Mouse (Mus musculus): ENCODE data around the gene Cadm4. TPM values are rescaled to one million over a fixed set of nuclear protein-coding genes. Genes with fewer than 3 reads are reported as not detected.

The Cadm4 gene
- polyA plus RNA-seq, 1 experiment from 2014 or later = 6.6 TPM

GRCm38 (mm10) chr7:24462388-24463319, 19.2 kb upstream of the Cadm4 start, which contains the start of gene Plaur:
Plaur (plus strand) TSS chr7:24462484.
- Histone ChIP-seq H3K4me2 (replicated peaks; ENCODE audit: low read depth, low read length) (peak within 1 kb of the TSS; percentile 66), H3K9ac (replicated peaks; ENCODE audit: low read length) (peak within 1 kb of the TSS; percentile 54), H3K4me1 (ENCODE audit: insufficient read depth, low read length) (peaks cover 21% of the 10 kb centered on the region), H3K27me3 (ENCODE audit: insufficient read depth, low read length) (no peaks in the 10 kb centered on the region), H3K36me3 (ENCODE audit: insufficient read depth, low read length) (0 out of 2 replicates have a peak, but pooled peaks cover 3% of the 10 kb centered on the region), H3K4me3 (ENCODE audit: low read length) (peak within 1 kb of the TSS; percentile 45), H3K9me3 (ENCODE audit: low read length) (no peaks in the 10 kb centered on the region), H3K27ac (ENCODE audit: low read length) (peak within 1 kb of the TSS; percentile 88)
- ATAC-seq (ENCODE audit: low FRiP score, low TSS enrichment) = peak; percentile 77
- WGBS = 4% methylated on average over 26 of the region's 27 CpGs

- ATAC-seq (ENCODE audit: low FRiP score, low TSS enrichment) = no peak
- 87% methylated on average over 6 of the region's 6 CpGs for WGBS
- peaks cover 3% of the 10 kb centered on the region; the same call in 1 of the 2 replicates for H3K9me3 ChIP-seq (ENCODE audit: low read length)
Measured at GRCm38 (mm10) chr7:24466835-24467234, 15.0 kb upstream of the Cadm4 start.

GRCm38 (mm10) chr7:24467886-24468285, 13.9 kb upstream of the Cadm4 start:
- Histone ChIP-seq H3K4me3 (ENCODE audit: low read length) (no peak overlapping the region), H3K27me3 (ENCODE audit: insufficient read depth, low read length) (no peaks in the 10 kb centered on the region), H3K9ac (replicated peaks; ENCODE audit: low read length) (no peak overlapping the region), H3K4me2 (replicated peaks; ENCODE audit: low read depth, low read length) (no peak overlapping the region), H3K27ac (ENCODE audit: low read length) (no peak overlapping the region), H3K9me3 (ENCODE audit: low read length) (peaks cover 6% of the 10 kb centered on the region; the same call in 1 of the 2 replicates), H3K4me1 (ENCODE audit: insufficient read depth, low read length) (peaks cover 9% of the 10 kb centered on the region), H3K36me3 (ENCODE audit: insufficient read depth, low read length) (peaks cover 13% of the 10 kb centered on the region; the same call in 1 of the 2 replicates)
- ATAC-seq (ENCODE audit: low FRiP score, low TSS enrichment) = no peak
- 82% methylated on average over 5 of the region's 5 CpGs for WGBS

More at GRCm38 (mm10) chr7:24466835-24467234, 15.0 kb upstream of the Cadm4 start:
- Histone ChIP-seq H3K36me3 (ENCODE audit: insufficient read depth, low read length) (peaks cover 7% of the 10 kb centered on the region; the same call in 1 of the 2 replicates), H3K4me2 (replicated peaks; ENCODE audit: low read depth, low read length) (no peak overlapping the region), H3K4me1 (ENCODE audit: insufficient read depth, low read length) (peaks cover 16% of the 10 kb centered on the region), H3K4me3 (ENCODE audit: low read length) (no peak overlapping the region), H3K27ac (ENCODE audit: low read length) (no peak overlapping the region), H3K9ac (replicated peaks; ENCODE audit: low read length) (no peak overlapping the region), H3K27me3 (ENCODE audit: insufficient read depth, low read length) (no peaks in the 10 kb centered on the region)

- H3K4me3 ChIP-seq (ENCODE audit: low read length) = no peak overlapping the region
- no peak overlapping the region for H3K9ac ChIP-seq (replicated peaks; ENCODE audit: low read length)
- 87% methylated on average over 3 of the region's 3 CpGs for WGBS
- no peak overlapping the region for H3K27ac ChIP-seq (ENCODE audit: low read length)
- H3K9me3 ChIP-seq (ENCODE audit: low read length) = peaks cover 7% of the 10 kb centered on the region; the same call in 1 of the 2 replicates
- peaks cover 14% of the 10 kb centered on the region; the same call in 1 of the 2 replicates for H3K36me3 ChIP-seq (ENCODE audit: insufficient read depth, low read length)
- no peak overlapping the region for H3K4me2 ChIP-seq (replicated peaks; ENCODE audit: low read depth, low read length)
- ATAC-seq (ENCODE audit: low FRiP score, low TSS enrichment) = no peak
- 0 out of 2 replicates have a peak, but pooled peaks cover 1% of the 10 kb centered on the region for H3K4me1 ChIP-seq (ENCODE audit: insufficient read depth, low read length)
- H3K27me3 ChIP-seq (ENCODE audit: insufficient read depth, low read length) = no peaks in the 10 kb centered on the region
Measured at GRCm38 (mm10) chr7:24469126-24469525, 12.7 kb upstream of the Cadm4 start.

GRCm38 (mm10) chr7:24470356-24470755, 11.5 kb upstream of the Cadm4 start:
- Histone ChIP-seq H3K4me3 (ENCODE audit: low read length) (no peak overlapping the region), H3K27ac (ENCODE audit: low read length) (no peak overlapping the region), H3K4me2 (replicated peaks; ENCODE audit: low read depth, low read length) (no peak overlapping the region), H3K27me3 (ENCODE audit: insufficient read depth, low read length) (no peaks in the 10 kb centered on the region), H3K9ac (replicated peaks; ENCODE audit: low read length) (no peak overlapping the region), H3K4me1 (ENCODE audit: insufficient read depth, low read length) (no peaks in the 10 kb centered on the region), H3K36me3 (ENCODE audit: insufficient read depth, low read length) (peaks cover 14% of the 10 kb centered on the region; the same call in 1 of the 2 replicates), H3K9me3 (ENCODE audit: low read length) (peaks cover 7% of the 10 kb centered on the region; the same call in 1 of the 2 replicates)
- ATAC-seq (ENCODE audit: low FRiP score, low TSS enrichment) = no peak
- WGBS = 96% methylated on average over 7 of the region's 7 CpGs

- no peak overlapping the region for H3K4me2 ChIP-seq (replicated peaks; ENCODE audit: low read depth, low read length)
- WGBS = 79% methylated on average over 6 of the region's 6 CpGs
- H3K36me3 ChIP-seq (ENCODE audit: insufficient read depth, low read length) = peaks cover 13% of the 10 kb centered on the region; the same call in 1 of the 2 replicates
- H3K4me3 ChIP-seq (ENCODE audit: low read length) = no peak overlapping the region
- ATAC-seq (ENCODE audit: low FRiP score, low TSS enrichment) = no peak
- no peak overlapping the region for H3K27ac ChIP-seq (ENCODE audit: low read length)
- H3K27me3 ChIP-seq (ENCODE audit: insufficient read depth, low read length) = no peaks in the 10 kb centered on the region
- H3K9ac ChIP-seq (replicated peaks; ENCODE audit: low read length) = no peak overlapping the region
- peaks cover 7% of the 10 kb centered on the region; the same call in 1 of the 2 replicates for H3K9me3 ChIP-seq (ENCODE audit: low read length)
- H3K4me1 ChIP-seq (ENCODE audit: insufficient read depth, low read length) = no peaks in the 10 kb centered on the region
Measured at GRCm38 (mm10) chr7:24472442-24472841, 9.4 kb upstream of the Cadm4 start.

- H3K9ac ChIP-seq (replicated peaks; ENCODE audit: low read length) = no peak overlapping the region
- peaks cover 10% of the 10 kb centered on the region; the same call in 1 of the 2 replicates for H3K36me3 ChIP-seq (ENCODE audit: insufficient read depth, low read length)
- no peaks in the 10 kb centered on the region for H3K27me3 ChIP-seq (ENCODE audit: insufficient read depth, low read length)
- no peak overlapping the region for H3K4me3 ChIP-seq (ENCODE audit: low read length)
- 80% methylated on average over 7 of the region's 7 CpGs for WGBS
- peaks cover 7% of the 10 kb centered on the region; the same call in 1 of the 2 replicates for H3K9me3 ChIP-seq (ENCODE audit: low read length)
- no peak overlapping the region for H3K4me2 ChIP-seq (replicated peaks; ENCODE audit: low read depth, low read length)
- no peaks in the 10 kb centered on the region for H3K4me1 ChIP-seq (ENCODE audit: insufficient read depth, low read length)
- no peak for ATAC-seq (ENCODE audit: low FRiP score, low TSS enrichment)
- H3K27ac ChIP-seq (ENCODE audit: low read length) = no peak overlapping the region
Measured at GRCm38 (mm10) chr7:24472937-24473336, 8.9 kb upstream of the Cadm4 start.

GRCm38 (mm10) chr7:24473913-24474529, 7.8 kb upstream of the Cadm4 start:
- H3K4me2 ChIP-seq (replicated peaks; ENCODE audit: low read depth, low read length) = no peak overlapping the region
- H3K9ac ChIP-seq (replicated peaks; ENCODE audit: low read length) = no peak overlapping the region
- H3K36me3 ChIP-seq (ENCODE audit: insufficient read depth, low read length) = peaks cover 9% of the 10 kb centered on the region; the same call in 1 of the 2 replicates
- no peak overlapping the region for H3K27ac ChIP-seq (ENCODE audit: low read length)
- H3K4me3 ChIP-seq (ENCODE audit: low read length) = no peak overlapping the region
- 0 out of 2 replicates have a peak, but pooled peaks have one; percentile 1 for ATAC-seq (ENCODE audit: low FRiP score, low TSS enrichment)
- 54% methylated on average over 10 of the region's 10 CpGs for WGBS
- no peaks in the 10 kb centered on the region for H3K27me3 ChIP-seq (ENCODE audit: insufficient read depth, low read length)
- peaks cover 6% of the 10 kb centered on the region; the same call in 1 of the 2 replicates for H3K9me3 ChIP-seq (ENCODE audit: low read length)
- no peaks in the 10 kb centered on the region for H3K4me1 ChIP-seq (ENCODE audit: insufficient read depth, low read length)

- no peaks in the 10 kb centered on the region for H3K27me3 ChIP-seq (ENCODE audit: insufficient read depth, low read length)
- no peak overlapping the region for H3K4me2 ChIP-seq (replicated peaks; ENCODE audit: low read depth, low read length)
- no peak overlapping the region for H3K9ac ChIP-seq (replicated peaks; ENCODE audit: low read length)
- H3K27ac ChIP-seq (ENCODE audit: low read length) = no peak overlapping the region
- no peak overlapping the region for H3K4me3 ChIP-seq (ENCODE audit: low read length)
- H3K9me3 ChIP-seq (ENCODE audit: low read length) = 0 out of 2 replicates have a peak, but pooled peaks cover 3% of the 10 kb centered on the region
- H3K4me1 ChIP-seq (ENCODE audit: insufficient read depth, low read length) = no peaks in the 10 kb centered on the region
- peaks cover 7% of the 10 kb centered on the region; the same call in 1 of the 2 replicates for H3K36me3 ChIP-seq (ENCODE audit: insufficient read depth, low read length)
- 43% methylated on average over 21 of the region's 21 CpGs for WGBS
- ATAC-seq (ENCODE audit: low FRiP score, low TSS enrichment) = no peak; the same call in 1 of the 2 replicates
Measured at GRCm38 (mm10) chr7:24474811-24475506, 6.9 kb upstream of the Cadm4 start.

Measured in kidney, embryonic 16.5 days (tissue).